Mouse (Mus musculus): ENCODE measurements around the gene Galnt2.

DNA sequence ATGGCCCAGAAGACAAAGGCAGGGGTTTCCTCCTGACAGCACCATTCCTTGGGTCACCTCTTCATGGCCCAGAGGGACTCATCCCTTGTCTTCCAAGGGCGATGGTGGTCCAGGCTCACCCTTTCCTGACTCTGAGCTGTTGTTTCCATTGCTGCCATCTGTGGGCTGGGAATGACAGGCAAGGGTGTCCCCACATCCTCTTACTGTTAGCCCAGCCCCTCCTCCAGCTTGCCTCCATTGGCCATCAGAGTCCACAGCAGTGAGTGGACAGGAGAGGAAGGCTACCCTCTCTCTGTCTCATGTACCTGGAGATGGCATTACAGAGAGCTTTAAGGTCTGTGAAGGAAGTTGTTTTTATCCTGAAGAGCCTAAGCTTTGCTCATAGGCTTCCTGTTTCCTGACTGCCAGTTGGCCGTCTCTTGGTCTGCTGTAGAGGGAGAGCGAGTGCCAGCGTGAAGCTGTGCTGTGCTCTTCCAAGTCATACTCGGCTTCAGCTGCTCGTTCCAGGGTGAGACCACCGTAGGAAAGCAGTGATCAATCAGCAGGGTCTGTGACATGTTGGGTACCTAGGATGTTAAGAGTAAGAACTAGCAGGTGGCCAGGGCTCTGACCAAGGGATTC, 70.9 kb downstream of the Galnt2 start:
- TF ChIP-seq CTCF (IDR thresholded peaks at IDR 0.05; ENCODE audit: insufficient read depth, low read length) (no peak), POLR2A (IDR thresholded peaks at IDR 0.05; ENCODE audit: borderline replicate concordance, extremely low read depth, low read depth, low read length) (no peak)
